Mouse (Mus musculus): ENCODE measurements around the gene Frmd4a.
A peak's percentile ranks its signal among the peaks of the same experiment; 100 is the strongest.

Gene Frmd4a

GRCm38 (mm10) chr2:4341141-4341540 lies 323.6 kb downstream of the Frmd4a start:
- DNase-seq, result no peak

- no peak for DNase-seq
These were observed 324.5 kb downstream of the Frmd4a start for GRCm38 (mm10) chr2:4342005-4342404.

DNA sequence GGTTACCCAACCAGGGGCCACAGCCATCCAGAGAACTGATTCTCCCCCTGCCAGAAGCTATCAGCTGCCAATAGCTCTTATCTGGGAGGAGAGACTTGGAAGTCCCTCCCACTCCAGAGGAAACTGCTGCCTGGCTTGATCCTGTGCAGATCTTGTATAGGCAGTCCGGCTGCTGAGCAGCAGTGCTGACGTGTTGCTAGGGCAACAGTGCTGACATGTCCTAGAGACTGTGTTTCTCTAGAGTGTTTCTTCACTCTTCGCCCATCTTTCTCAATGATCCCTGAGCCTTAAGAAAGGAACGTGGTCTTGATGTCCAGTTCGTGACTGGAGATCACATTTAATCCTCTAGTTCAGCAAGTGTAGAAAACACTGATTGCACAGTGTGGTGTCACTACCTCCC lies 326.9 kb downstream of the Frmd4a start:
- no peak for DNase-seq

GRCm38 (mm10) chr2:4346232-4346631 lies 328.7 kb downstream of the Frmd4a start:
- DNase-seq, result peak; percentile 18

- no peak for DNase-seq
These were observed 329.4 kb downstream of the Frmd4a start for GRCm38 (mm10) chr2:4346953-4347352.

DNA sequence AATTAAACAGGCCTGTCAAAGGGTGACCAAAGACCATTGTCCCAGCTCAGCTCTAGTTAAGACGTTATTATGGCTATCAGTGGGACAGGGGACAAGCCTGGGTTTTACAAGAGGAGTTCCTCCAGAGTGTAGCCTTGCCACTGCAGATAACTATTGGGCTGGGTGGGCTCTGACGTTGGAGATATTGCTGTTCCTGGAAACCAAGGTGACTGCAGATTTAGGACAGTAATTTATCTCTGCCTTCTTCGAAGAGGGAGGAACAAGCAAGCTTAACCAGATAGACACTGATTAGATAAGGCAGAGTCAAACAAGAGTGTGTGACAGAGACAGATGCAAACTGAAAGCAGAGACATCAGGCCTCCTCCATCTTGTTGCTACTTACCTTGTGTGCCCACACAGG lies 330.3 kb downstream of the Frmd4a start:
- DNase-seq, result no peak

GRCm38 (mm10) chr2:4348509-4348908 lies 331.0 kb downstream of the Frmd4a start:
- no peak for DNase-seq

GRCm38 (mm10) chr2:4356812-4357384 lies 339.4 kb downstream of the Frmd4a start:
- no peak for DNase-seq

DNA sequence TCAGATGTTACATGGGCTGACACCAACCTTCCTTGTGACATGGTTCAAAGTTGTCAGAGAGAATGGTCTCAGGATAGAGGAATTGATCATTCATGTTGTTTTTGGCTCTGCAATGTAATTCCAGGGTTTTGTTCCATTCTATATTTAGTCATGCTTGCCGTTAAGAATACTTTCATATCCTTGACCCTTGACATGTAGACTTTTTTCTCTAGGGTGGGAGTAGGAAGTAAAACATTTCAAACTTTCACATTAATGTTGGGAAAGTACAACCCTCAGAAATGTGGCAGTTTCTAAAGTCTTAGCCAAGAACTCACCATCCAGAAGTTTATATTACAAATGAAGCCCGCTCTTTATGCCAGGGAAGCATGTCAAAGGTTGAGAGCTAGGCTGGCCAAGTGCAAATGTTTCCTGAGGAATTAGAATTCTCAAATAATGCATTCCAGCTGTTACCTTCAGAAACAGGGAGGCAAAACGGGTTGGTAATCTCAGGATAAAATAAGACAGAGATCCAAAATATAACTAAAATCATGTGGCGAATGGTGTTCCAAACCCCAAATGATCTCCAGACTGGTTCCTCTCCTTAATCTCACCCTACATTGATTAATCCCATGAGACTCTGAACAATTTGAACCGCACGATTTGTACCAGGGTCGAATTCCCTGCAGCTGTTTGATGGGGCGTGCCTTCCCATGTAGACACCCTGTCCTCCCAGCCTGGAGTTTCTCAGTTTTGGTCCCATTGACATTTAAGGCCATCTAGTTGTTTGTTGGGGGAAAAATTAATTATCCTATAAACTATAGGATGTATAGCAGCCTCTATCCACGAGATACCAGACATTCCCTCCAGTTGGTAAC lies 344.7 kb downstream of the Frmd4a start:
- DNase-seq, result no peak

GRCm38 (mm10) chr2:4364908-4365307 lies 347.4 kb downstream of the Frmd4a start:
- DNase-seq, result no peak

DNA sequence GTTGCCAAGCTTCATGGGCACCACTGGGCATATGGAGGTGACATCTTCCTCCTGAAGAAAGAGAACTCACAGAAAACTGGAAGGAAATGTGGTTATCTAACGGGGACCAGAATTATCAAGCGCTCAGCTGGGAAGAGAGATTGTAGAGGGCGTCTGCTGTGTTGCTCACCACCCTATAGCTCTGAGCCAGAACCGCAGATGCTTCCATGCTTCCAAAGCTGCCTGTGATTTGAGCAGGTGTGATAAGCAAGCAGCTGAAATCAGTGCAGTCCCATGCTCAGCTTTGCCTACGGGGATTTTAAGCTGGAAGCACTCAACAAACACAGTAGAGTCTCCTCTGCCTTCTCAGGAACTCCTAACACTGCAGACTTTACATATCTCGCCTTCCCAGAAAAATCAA lies 351.0 kb downstream of the Frmd4a start:
- DNase-seq, result no peak

DNA sequence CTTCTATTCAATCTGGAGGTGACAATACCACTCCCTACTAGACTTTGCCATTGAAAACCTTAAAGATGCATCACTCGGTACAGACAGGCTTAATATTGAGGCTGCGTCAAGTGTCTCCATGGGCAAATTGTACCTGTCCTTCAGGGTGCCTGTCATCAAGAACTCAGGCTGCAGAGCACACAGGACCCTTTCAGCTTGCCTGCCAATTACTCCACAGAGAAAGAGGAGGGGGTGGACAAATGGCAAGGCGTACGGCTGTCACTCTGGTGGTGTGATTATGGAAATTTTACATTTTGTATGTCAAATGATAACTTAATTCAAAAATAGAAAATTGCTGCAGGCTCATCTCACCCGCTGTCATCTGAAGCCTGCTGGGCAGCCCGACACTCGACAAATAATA lies 353.0 kb downstream of the Frmd4a start:
- DNase-seq, result no peak

GRCm38 (mm10) chr2:4371341-4371740 lies 353.8 kb downstream of the Frmd4a start:
- no peak for DNase-seq

GRCm38 (mm10) chr2:4378844-4379243 lies 361.3 kb downstream of the Frmd4a start:
- DNase-seq, result no peak

DNA sequence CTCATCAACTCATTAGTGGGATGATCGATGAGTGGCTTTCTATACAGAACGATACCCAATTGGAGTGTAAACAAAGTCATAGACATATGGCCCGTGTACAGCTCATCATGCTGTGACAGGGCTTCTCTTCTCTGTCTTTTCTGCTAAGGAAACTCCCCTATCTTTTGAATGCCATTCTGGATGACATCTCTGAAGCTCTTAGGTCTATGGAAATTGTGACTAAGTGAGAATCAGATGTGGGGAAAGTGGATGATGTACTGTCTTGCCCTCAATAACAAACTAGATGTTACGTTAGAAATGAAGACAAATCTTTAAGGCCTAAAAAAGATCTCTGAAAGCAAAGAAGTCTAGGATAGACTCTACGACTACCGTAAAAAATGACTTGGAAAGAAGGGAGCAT lies 362.9 kb downstream of the Frmd4a start:
- DNase-seq, result no peak

DNA sequence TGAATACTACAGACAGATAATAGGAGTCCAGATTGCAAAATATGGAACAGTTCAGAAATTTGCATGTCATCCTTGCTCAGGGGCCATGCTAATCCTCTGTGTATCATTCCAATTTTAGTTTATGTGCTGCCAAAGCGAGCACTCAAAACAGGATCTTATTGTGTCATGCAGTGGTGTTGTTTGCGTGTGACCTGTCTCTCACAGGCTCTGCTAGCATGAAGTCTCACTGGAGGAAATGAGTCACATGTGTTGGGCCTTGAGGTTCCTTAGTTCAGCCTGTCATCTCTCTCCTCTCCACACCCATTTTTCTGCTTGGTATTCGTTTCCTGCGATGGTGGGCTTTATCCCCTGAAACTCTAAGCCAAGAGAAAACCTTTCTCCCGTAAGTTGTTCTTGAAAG lies 363.4 kb downstream of the Frmd4a start:
- DNase-seq, result no peak

GRCm38 (mm10) chr2:4386468-4386867 lies 369.0 kb downstream of the Frmd4a start:
- peak; percentile 30 for DNase-seq

- no peak for DNase-seq
These were observed 371.8 kb downstream of the Frmd4a start for GRCm38 (mm10) chr2:4389330-4389729.

- no peak for DNase-seq
These were observed 373.6 kb downstream of the Frmd4a start for GRCm38 (mm10) chr2:4391091-4391490.

GRCm38 (mm10) chr2:4391678-4392085 lies 374.2 kb downstream of the Frmd4a start:
- peak; percentile 65 for DNase-seq

GRCm38 (mm10) chr2:4393046-4393445 lies 375.5 kb downstream of the Frmd4a start:
- DNase-seq, result no peak

DNA sequence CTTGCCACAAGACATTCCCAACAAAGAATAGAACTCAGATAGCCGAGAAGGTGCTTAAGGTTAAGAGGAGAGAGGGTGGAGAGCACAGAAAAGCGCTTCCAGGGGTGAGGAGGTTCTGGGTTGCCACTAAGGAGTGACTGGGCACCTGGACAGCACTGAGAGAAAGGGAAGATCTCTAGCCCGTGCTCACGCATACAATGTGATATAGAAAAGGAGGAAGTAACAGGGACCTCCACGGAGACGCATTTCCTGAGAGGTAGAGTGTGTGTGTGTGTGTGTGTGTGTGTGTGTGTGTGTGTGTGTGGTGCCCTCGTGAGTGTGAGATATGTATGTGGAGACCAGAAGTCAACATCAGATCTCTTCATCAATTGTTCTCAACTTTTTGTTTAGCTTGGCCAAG lies 377.1 kb downstream of the Frmd4a start:
- no peak for DNase-seq

GRCm38 (mm10) chr2:4399721-4400120 lies 382.2 kb downstream of the Frmd4a start:
- no peak for DNase-seq

GRCm38 (mm10) chr2:4400771-4401596 lies 383.5 kb downstream of the Frmd4a start:
- peak; percentile 65 for DNase-seq
